Mouse (Mus musculus): ENCODE results near the gene Soat2. TPM values are rescaled to one million over a fixed set of nuclear protein-coding genes. Genes with fewer than 3 reads are reported as not detected.
A peak's percentile ranks its signal among the peaks of the same experiment; 100 is the strongest.

The Soat2 gene
- polyA plus RNA-seq, 1 experiment from 2014 or later = 0.09 TPM

GRCm38 (mm10) chr15:102163900-102164693 is 13.8 kb downstream of the Soat2 start:
- 67% methylated on average over 3 of the region's 3 CpGs for WGBS
- H3K9me3 ChIP-seq = no peaks in the 10 kb centered on the region
- H3K27me3 ChIP-seq (replicated peaks; ENCODE audit: low read depth, poor library complexity, severe bottlenecking) = no peaks in the 10 kb centered on the region
- no peak overlapping the region for H3K4me3 ChIP-seq
- peaks cover 34% of the 10 kb centered on the region for H3K4me1 ChIP-seq
- no peaks in the 10 kb centered on the region for H3K36me3 ChIP-seq (replicated peaks)
- no peak overlapping the region for H3K27ac ChIP-seq (replicated peaks)
- no peak for DNase-seq (ENCODE audit: low spot score)

- WGBS = 48% methylated on average over 6 of the region's 6 CpGs
- DNase-seq (ENCODE audit: low spot score) = no peak
- Histone ChIP-seq H3K36me3 (replicated peaks) (no peaks in the 10 kb centered on the region), H3K4me3 (no peak overlapping the region), H3K27ac (replicated peaks) (0 out of 2 replicates have a peak overlapping the region, but pooled peaks have one; percentile 24), H3K9me3 (no peaks in the 10 kb centered on the region), H3K27me3 (replicated peaks; ENCODE audit: low read depth, poor library complexity, severe bottlenecking) (no peaks in the 10 kb centered on the region), H3K4me1 (peaks cover 46% of the 10 kb centered on the region)
These were observed 15.3 kb downstream of the Soat2 start for GRCm38 (mm10) chr15:102165468-102166100.

- Histone ChIP-seq H3K9me3 (no peaks in the 10 kb centered on the region), H3K4me3 (no peak overlapping the region), H3K36me3 (replicated peaks) (no peaks in the 10 kb centered on the region; the same call in 1 of the 2 replicates), H3K27ac (replicated peaks) (peak overlapping the region; percentile 72), H3K4me1 (peaks cover 40% of the 10 kb centered on the region), H3K27me3 (replicated peaks; ENCODE audit: low read depth, poor library complexity, severe bottlenecking) (no peaks in the 10 kb centered on the region)
- peak; percentile 52 for DNase-seq (ENCODE audit: low spot score)
- 41% methylated on average over 6 of the region's 6 CpGs for WGBS
These were observed 17.3 kb downstream of the Soat2 start for GRCm38 (mm10) chr15:102167620-102168021.

GRCm38 (mm10) chr15:102169064-102169463 is 18.7 kb downstream of the Soat2 start:
- WGBS = 60% methylated on average over 2 of the region's 2 CpGs

GRCm38 (mm10) chr15:102173581-102173980 is 23.3 kb downstream of the Soat2 start:
- peaks cover 25% of the 10 kb centered on the region for H3K36me3 ChIP-seq (replicated peaks)
- no peak overlapping the region for H3K27ac ChIP-seq (replicated peaks)
- H3K27me3 ChIP-seq (replicated peaks; ENCODE audit: low read depth, poor library complexity, severe bottlenecking) = no peaks in the 10 kb centered on the region
- H3K4me3 ChIP-seq = no peak overlapping the region
- H3K9me3 ChIP-seq = no peaks in the 10 kb centered on the region
- peaks cover 18% of the 10 kb centered on the region for H3K4me1 ChIP-seq
- DNase-seq (ENCODE audit: low spot score) = no peak
- whole genome bisulfite sequencing = 83% methylated on average over 3 of the region's 3 CpGs

More at GRCm38 (mm10) chr15:102169064-102169463, 18.7 kb downstream of the Soat2 start:
- Histone ChIP-seq H3K4me1 (peaks cover 40% of the 10 kb centered on the region), H3K36me3 (replicated peaks) (no peaks in the 10 kb centered on the region; the same call in 1 of the 2 replicates), H3K4me3 (no peak overlapping the region), H3K27me3 (replicated peaks; ENCODE audit: low read depth, poor library complexity, severe bottlenecking) (no peaks in the 10 kb centered on the region), H3K27ac (replicated peaks) (peak overlapping the region; percentile 35; the same call in 1 of the 2 replicates), H3K9me3 (no peaks in the 10 kb centered on the region)
- no peak for DNase-seq (ENCODE audit: low spot score)

- Histone ChIP-seq H3K27ac (replicated peaks) (no peak overlapping the region), H3K9me3 (no peaks in the 10 kb centered on the region), H3K4me1 (peaks cover 4% of the 10 kb centered on the region; the same call in 1 of the 2 replicates), H3K27me3 (replicated peaks; ENCODE audit: low read depth, poor library complexity, severe bottlenecking) (no peaks in the 10 kb centered on the region), H3K36me3 (replicated peaks) (peaks cover 40% of the 10 kb centered on the region), H3K4me3 (no peak overlapping the region)
- WGBS = 87% methylated on average over 16 of the region's 16 CpGs
- no peak for DNase-seq (ENCODE audit: low spot score)
These were observed 25.5 kb downstream of the Soat2 start for GRCm38 (mm10) chr15:102175736-102176319.

GRCm38 (mm10) chr15:102176571-102177316 is 26.4 kb downstream of the Soat2 start:
- peaks cover 4% of the 10 kb centered on the region; the same call in 1 of the 2 replicates for H3K4me1 ChIP-seq
- no peak overlapping the region for H3K27ac ChIP-seq (replicated peaks)
- H3K9me3 ChIP-seq = no peaks in the 10 kb centered on the region
- no peak overlapping the region for H3K4me3 ChIP-seq
- WGBS = 93% methylated on average over 7 of the region's 7 CpGs
- H3K36me3 ChIP-seq (replicated peaks) = peaks cover 43% of the 10 kb centered on the region
- DNase-seq (ENCODE audit: low spot score) = no peak
- H3K27me3 ChIP-seq (replicated peaks; ENCODE audit: low read depth, poor library complexity, severe bottlenecking) = no peaks in the 10 kb centered on the region

- no peak overlapping the region for H3K4me3 ChIP-seq
- H3K27me3 ChIP-seq (replicated peaks; ENCODE audit: low read depth, poor library complexity, severe bottlenecking) = no peaks in the 10 kb centered on the region
- H3K36me3 ChIP-seq (replicated peaks) = peaks cover 43% of the 10 kb centered on the region
- H3K27ac ChIP-seq (replicated peaks) = no peak overlapping the region
- no peak for DNase-seq (ENCODE audit: low spot score)
- WGBS = 84% methylated on average over 8 of the region's 8 CpGs
- H3K9me3 ChIP-seq = no peaks in the 10 kb centered on the region
- peaks cover 4% of the 10 kb centered on the region; the same call in 1 of the 2 replicates for H3K4me1 ChIP-seq
These were observed 27.1 kb downstream of the Soat2 start for GRCm38 (mm10) chr15:102177417-102177816.

- Histone ChIP-seq H3K36me3 (replicated peaks) (peaks cover 47% of the 10 kb centered on the region), H3K4me3 (no peak overlapping the region), H3K27ac (replicated peaks) (peak overlapping the region; percentile 40; the same call in 1 of the 2 replicates), H3K4me1 (peaks cover 7% of the 10 kb centered on the region), H3K27me3 (replicated peaks; ENCODE audit: low read depth, poor library complexity, severe bottlenecking) (no peaks in the 10 kb centered on the region), H3K9me3 (no peaks in the 10 kb centered on the region)
- 15% methylated on average over 6 of the region's 6 CpGs for WGBS
- peak; percentile 74 for DNase-seq (ENCODE audit: low spot score)
These were observed 28.0 kb downstream of the Soat2 start for GRCm38 (mm10) chr15:102178279-102178678.

- H3K9me3 ChIP-seq = no peaks in the 10 kb centered on the region
- H3K4me1 ChIP-seq = peaks cover 9% of the 10 kb centered on the region
- H3K27me3 ChIP-seq (replicated peaks; ENCODE audit: low read depth, poor library complexity, severe bottlenecking) = no peaks in the 10 kb centered on the region
- no peak overlapping the region for H3K4me3 ChIP-seq
- peaks cover 55% of the 10 kb centered on the region for H3K36me3 ChIP-seq (replicated peaks)
- H3K27ac ChIP-seq (replicated peaks) = peak overlapping the region; percentile 40; the same call in 1 of the 2 replicates
- 79% methylated on average over 9 of the region's 9 CpGs for WGBS
- DNase-seq (ENCODE audit: low spot score) = no peak
These were observed 28.8 kb downstream of the Soat2 start for GRCm38 (mm10) chr15:102179106-102179505.

GRCm38 (mm10) chr15:102179924-102180323 is 29.6 kb downstream of the Soat2 start:
- 91% methylated on average over 14 of the region's 14 CpGs for WGBS
- no peak for DNase-seq (ENCODE audit: low spot score)
- H3K9me3 ChIP-seq = no peaks in the 10 kb centered on the region
- peaks cover 9% of the 10 kb centered on the region for H3K4me1 ChIP-seq
- no peak overlapping the region for H3K27ac ChIP-seq (replicated peaks)
- H3K27me3 ChIP-seq (replicated peaks; ENCODE audit: low read depth, poor library complexity, severe bottlenecking) = no peaks in the 10 kb centered on the region
- no peak overlapping the region for H3K4me3 ChIP-seq
- peaks cover 61% of the 10 kb centered on the region for H3K36me3 ChIP-seq (replicated peaks)

GRCm38 (mm10) chr15:102183076-102183475 is 32.8 kb downstream of the Soat2 start:
- Histone ChIP-seq H3K27me3 (replicated peaks; ENCODE audit: low read depth, poor library complexity, severe bottlenecking) (no peaks in the 10 kb centered on the region), H3K27ac (replicated peaks) (no peak overlapping the region), H3K36me3 (replicated peaks) (peaks cover 72% of the 10 kb centered on the region), H3K4me1 (peaks cover 22% of the 10 kb centered on the region), H3K9me3 (no peaks in the 10 kb centered on the region), H3K4me3 (no peak overlapping the region)
- DNase-seq (ENCODE audit: low spot score) = no peak
- WGBS = 67% methylated on average over 3 of the region's 3 CpGs
